Mouse (Mus musculus): Measurements from ENCODE around the gene Fbxl16.

Gene Fbxl16

DNA sequence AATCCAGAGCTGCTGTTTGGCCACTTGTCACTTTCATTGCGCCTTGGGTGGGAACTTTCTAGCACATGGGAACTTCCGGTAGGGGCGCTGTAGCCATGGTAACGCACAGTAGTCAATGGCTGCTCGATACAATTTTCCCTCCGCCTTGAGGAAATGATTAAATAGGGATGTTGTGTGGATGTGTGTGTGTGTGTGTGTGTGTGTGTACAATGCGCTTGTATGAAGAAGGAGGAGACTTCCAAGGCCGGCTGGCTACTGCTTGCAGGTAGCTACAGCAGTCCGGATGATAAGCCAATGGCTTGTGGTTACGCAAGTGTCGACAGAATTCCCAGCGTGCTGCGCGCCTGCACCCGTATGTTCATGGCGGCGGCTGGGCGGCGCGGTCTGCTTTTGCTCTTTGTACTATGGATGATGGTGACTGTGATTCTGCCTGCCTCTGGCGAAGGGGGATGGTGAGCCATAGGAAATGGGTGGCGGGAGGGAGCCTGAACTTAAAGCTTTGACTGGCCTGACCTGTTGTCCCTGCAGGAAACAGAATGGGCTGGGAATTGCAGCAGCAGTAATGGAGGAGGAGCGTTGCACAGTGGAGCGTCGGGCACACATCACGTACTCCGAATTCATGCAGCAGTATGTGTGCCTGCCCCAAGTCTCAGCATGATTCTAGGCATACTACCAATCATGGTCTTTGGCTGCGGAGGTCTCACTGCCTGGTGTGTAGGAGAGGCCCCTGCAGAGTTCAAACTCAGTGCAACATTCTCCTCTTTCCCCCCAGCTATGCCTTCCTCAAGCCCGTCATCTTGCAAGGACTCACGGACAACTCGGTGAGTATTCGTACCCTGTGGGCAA lies 20.1 kb downstream of the Fbxl16 start, which contains the start of gene Jmjd8:
TSS of gene Jmjd8 (plus strand) at position 156 of the 846 bp plus-strand sequence.
- DNase-seq (ENCODE audit: low spot score), result peak; percentile 56

DNA sequence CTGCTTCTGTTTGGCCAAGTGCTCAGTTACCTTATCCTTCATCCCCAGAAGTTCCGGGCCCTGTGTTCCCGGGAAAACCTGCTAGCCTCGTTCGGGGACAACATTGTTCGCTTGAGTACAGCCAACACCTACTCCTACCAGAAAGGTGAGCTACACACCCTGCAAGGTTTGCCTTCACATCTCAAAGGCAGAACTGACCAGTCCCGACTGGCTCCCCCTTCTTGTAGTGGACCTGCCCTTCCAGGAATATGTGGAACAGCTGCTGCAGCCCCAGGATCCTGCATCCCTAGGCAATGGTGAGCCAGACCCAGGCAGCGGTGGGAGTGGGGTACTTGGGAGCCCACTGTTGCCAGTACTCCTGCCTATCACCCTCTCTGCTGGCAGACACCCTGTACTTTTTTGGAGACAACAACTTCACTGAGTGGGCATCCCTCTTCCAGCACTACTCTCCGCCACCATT lies 20.7 kb downstream of the Fbxl16 start:
- no peak for DNase-seq (ENCODE audit: low spot score)

DNA sequence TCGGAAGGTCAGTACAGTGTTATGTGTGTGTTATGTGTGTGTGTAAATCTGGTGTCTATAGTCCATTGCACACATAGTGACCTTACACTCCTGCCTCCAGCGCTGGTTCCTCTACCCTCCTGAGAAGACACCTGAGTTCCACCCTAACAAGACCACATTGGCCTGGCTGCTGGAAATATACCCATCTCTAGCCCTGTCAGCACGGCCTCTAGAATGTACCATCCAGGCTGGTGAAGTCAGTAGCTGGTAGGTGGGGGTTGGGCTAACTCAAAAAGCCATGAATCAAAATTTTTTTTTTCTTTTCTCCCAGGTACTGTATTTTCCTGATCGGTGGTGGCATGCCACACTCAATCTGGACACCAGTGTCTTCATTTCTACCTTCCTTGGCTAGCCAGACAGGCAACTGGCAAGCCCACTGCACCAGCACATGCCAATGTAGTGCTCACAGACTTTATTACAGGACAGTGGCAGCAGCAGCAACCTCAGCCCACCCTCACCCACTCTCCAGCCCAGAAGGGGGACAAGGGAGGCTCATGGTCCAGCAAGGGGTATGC lies 21.4 kb downstream of the Fbxl16 start:
- DNase-seq (ENCODE audit: low spot score), result no peak

DNA sequence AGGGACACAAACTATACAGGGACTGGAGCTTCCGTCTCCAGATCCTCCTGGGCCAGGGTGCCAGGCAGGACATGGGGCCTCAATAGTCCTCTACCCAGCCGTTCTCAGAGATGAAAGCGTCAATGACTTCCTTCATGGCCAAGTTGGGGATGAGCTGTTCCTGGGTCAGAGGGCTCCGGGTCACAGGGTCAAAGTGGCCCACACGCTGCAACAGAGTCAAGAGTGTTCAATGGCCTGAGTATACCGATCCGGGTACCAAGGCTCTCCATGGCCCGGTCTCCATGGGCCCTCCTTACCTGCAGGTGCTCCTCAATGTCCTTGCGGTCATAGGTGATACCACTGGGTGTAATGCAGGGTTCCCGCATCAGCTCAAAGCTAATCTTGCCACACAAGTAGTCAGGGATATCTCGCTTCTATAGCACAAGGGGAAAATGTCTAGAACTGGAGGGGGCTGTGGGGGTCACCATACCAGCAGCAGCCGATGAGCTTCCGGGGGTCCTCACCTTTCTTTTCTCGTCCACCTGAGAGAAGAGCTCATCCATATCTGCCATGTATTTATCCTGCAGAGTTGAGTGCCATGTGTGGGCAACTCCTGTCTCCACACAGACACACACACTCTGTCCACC lies 22.0 kb downstream of the Fbxl16 start:
- no peak for DNase-seq (ENCODE audit: low spot score)

DNA sequence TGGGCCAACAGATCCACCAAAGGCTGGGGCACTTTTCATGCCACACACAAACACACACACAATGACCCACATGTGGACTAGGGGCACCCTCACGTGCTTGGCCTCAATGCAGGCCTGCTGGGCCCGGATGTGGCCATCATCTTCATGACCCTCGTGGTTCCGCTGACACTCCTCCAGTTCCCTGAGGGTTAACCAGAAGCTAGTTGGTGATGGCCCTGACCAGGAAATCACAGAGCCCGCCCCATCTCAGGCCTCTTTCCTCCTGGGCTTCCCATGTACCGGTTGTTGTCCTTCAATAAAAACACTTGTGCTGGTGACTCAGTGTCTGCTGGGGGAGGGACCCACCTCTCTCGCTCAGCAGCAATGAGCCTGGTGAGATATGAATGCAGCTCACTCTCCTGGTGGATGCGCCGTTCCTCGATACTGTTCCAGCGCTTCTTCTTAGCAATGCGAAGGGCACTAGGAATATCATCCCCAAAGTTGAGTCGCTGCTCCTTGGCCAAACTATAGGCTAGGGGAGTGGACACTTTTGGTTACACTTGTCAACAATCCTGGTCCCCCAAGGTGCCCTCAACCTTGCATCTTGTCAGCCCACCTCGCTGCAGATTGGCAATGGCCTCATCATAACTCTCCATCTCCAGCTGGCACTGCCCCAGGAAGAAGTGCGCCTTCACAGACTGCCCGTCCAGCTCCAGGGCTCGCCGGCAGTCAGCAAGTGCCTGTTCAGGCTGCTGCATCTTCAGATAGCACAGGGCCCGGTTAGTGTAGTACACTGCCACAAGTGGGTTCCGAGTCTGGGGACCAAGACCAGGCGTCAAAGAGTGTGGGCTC lies 22.8 kb downstream of the Fbxl16 start:
- no peak for DNase-seq (ENCODE audit: low spot score)

DNA sequence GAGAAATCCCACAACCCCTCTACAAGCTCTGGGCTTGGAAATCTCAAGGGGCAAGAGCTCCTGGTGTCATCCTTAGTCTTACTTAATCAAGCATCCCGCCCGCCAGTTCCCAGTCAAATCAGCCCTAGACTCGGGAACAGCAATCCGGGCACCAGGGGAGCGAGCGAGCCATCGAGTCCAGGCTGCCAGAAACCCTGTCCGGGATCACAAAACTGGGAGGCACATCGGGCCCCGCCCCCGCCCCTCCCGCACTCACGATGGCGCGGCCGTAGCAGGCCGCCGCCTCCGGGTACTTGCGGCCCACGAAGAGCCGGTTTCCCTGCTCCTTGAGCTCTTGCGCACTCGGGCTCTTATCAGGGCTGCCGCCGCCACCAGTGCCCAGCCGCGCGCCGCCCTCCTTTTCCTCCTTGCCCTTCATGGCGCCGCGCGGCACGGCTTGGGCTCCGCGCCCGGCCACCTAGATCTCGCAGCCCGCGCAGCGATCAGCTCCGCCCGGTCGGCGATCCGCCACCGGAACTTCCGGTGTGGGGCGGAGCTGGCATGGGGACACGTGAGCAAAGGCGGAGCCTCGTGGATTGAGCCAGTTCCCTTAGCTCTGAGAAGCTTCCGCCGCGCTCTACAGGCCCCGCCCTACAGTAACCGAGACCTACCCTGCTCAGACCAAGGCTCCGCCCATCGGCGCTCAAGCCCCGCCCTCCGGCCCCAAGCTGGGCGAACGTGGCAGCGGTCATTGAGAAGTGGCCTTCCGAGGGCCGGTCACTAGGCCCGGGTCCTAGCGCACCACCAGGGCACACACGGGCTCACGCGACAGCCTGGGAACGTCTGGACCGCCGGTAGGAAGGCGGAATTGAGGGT lies 23.8 kb downstream of the Fbxl16 start:
- DNase-seq (ENCODE audit: low spot score), result peak; percentile 96

DNA sequence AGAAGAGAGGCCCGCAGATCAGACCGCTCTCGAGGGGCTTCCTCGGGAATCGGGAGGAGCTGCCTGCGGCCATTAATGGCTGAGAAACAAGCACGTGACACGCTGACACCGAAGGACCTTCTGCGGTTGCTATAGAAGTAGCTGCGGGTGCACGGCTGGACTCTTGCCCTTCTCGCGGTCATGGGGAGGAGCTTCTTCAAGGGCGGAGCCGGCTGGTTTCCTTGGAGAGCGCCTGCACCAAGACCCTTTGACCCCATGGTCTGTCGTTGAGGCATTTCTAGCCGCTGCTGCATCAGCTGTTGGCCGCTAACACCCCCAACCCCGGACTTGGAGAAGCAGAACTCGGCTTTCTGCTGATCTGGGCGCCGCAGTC lies 24.4 kb downstream of the Fbxl16 start, which contains the start of gene Stub1:
TSS of gene Stub1 (minus strand) at position 114 of the 373 bp plus-strand sequence.
- no peak for DNase-seq (ENCODE audit: low spot score)

DNA sequence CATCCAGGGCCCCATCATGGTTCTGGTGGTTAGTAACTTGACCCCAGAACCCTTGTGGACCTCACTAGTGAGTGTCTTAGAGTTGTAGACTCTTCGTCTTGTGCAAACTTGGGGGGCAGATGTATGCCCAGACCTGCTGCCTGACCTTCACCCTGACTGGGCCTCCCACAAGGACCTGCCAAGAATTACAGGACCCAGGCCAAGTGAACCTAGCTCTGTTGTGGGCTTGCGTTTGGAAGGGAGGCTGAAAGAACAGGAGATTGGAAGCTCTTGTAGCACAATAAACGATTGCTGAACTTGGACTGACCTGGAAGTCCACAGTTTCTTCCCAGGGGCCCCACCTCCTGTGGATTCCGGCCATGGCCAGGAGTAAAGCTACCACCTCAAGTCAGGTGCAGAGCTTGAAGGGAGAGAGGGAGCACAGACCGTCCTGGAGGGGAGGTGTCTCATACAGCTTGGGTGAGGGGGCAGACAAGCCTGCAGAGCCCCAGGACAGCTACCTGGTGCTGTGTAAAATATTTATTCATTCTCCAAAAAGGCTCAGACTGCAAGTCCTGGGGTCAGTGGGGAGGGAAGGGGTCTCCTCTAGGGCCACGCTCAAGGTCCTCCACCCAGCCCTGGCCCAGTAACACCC lies 25.2 kb downstream of the Fbxl16 start:
- DNase-seq (ENCODE audit: low spot score), result no peak

DNA sequence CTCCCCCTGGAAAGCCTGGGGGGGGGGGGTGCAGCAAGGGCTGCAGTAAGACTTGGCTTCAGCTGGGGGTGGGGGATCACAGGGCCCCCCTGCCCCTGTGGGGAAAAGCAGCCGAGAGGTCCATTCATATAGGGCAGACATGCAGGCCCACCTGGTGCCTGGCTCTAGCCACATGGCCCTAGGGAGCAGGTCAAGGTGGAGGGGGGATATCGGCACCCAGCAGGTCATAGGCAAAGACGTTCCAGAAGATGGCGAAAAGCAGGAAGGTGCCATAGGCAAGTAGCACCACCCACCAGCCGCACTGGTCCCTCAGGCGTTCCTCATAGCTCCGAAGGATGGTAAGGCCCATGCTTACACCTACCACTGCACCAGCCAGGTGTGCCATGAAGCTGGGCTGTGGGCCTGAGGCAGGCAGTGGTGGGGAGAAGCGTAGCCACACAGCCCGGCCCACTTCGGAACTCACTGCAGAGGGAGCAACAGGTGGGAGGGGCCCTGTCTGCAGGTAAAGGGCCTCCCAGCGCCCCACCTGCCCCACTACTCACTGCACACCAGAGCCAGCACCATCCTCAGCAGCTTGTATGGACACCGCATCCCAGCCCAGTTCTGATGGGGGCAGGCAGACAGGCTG lies 25.8 kb downstream of the Fbxl16 start:
- no peak for DNase-seq (ENCODE audit: low spot score)

DNA sequence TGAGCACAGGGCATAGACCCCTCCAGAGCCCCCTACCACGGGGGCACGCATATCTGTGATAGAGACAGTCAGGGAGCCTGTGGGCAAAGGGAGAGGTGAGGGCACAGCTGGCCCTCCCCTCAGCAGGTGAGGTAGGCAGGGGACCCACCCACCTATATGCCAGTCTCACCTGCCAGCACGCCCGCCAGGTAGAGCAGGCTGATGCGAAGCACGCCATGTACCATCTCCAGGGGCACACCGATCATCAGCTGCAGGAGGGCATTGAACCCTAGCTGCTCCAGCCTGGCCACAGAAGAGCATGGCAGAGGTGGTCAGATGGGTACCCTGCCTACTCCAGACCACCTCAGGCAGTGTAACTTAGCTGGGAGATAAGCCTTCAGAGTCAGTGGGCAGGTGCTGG lies 26.4 kb downstream of the Fbxl16 start:
- DNase-seq (ENCODE audit: low spot score), result no peak

DNA sequence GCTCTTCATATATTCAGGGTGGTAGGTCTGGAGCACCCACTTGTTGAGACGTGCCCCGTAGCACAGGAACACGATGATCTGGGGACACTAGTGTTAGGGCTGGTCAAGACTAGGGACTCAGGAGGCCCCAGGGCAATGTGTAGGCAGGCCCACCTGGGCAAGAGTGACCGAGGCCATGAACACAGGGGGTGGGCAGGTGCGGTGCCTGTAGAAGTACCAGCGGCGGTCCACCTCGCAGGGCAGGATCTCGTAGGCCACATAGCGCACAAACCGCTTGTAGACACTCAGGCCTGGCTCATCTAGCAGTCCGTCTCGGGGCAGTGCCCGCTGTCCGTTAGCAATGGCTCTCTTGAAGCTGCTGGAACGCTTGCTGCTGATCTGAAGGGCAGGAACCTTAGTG lies 26.9 kb downstream of the Fbxl16 start:
- no peak for DNase-seq (ENCODE audit: low spot score)

DNA sequence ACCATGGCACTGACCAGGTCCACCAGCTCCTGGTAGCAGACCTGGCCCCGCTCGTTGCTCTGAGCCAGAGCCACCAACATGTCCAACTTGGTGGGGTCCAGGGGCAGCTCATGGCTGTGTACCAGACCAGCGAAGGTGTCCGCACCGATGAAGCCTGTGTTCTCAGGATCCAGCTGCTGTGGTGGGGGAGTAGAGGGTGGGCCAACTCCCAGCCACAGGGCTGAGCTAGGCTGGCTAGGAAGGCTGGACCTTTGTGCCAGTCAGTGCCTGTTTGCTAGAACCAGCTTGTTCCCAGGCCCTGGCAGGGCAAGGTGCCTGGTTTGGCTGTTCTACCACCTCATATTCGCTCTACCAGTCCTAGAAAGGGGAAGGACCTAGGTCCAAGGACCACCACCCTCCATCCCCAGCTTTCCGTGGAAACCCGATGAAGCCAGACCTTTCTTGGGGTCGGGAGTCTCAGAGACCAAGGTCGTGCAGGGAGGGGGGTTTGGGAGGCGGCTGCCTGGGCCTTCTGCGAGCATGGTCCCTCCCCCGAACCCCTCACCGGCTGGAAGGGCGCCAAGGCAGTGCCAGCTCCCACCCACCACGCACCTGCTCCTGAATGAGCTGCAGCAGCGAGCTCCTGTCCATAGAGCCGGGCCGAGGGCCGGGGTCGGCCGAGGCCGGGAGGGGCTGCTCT lies 27.7 kb downstream of the Fbxl16 start:
- DNase-seq (ENCODE audit: low spot score), result no peak

DNA sequence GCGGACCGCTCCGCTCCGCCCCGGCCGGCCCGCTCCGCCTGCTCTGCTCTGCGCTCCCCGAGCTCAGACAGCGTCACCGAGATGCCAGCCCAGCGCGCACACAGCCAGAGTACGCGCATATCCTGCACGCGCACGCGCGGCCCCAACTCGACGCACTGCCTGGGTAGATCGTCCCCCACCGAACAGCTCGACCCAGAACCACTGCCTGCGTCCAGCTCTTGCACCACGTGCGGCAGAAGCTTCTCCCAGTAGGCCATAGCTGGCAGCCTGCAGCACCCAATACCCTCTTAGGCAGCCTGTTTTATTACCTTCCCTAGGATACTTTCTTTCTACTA lies 28.2 kb downstream of the Fbxl16 start, which contains the start of gene Rhbdl1:
TSS of gene Rhbdl1 (minus strand) at position 220 of the 335 bp plus-strand sequence.
- no peak for DNase-seq (ENCODE audit: low spot score)

DNA sequence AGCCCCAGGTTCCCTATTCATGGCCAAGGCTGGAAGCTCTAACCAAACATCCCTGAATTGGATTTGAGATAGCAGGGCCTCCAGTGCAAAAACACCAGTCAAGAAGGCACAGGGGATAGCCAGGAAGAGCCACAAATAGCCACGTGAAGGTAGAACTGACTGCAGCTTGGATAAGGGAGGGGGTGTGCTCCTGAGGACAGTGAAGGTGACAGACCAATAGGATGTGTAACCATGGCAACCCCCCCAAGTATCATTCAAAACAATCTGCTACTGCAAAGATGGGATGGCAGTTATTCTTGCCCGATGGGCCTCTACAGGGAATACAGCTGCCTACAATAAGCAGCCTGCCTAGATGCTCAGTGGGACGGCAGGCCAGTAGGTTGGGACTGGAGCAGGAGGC lies 28.6 kb downstream of the Fbxl16 start:
- no peak for DNase-seq (ENCODE audit: low spot score)

DNA sequence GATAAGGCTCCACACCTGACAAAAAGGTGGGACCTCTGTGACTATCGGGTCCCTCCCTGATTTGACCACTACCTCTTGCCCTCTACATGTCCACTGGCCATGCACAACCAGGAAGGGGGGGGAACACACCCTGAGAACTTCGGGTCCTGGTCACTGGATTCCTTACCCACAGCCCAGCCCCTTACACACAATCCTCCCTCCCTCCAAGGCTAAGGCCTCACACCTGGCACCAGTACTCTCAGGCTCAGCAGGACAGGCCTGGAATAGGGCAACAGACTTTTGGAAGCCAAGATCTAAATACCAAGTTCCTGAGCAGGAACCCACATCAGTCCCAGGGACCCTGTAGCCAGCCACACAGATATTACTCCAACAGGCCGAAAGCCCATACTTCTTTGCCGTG lies 30.0 kb downstream of the Fbxl16 start:
- no peak for DNase-seq (ENCODE audit: low spot score)

DNA sequence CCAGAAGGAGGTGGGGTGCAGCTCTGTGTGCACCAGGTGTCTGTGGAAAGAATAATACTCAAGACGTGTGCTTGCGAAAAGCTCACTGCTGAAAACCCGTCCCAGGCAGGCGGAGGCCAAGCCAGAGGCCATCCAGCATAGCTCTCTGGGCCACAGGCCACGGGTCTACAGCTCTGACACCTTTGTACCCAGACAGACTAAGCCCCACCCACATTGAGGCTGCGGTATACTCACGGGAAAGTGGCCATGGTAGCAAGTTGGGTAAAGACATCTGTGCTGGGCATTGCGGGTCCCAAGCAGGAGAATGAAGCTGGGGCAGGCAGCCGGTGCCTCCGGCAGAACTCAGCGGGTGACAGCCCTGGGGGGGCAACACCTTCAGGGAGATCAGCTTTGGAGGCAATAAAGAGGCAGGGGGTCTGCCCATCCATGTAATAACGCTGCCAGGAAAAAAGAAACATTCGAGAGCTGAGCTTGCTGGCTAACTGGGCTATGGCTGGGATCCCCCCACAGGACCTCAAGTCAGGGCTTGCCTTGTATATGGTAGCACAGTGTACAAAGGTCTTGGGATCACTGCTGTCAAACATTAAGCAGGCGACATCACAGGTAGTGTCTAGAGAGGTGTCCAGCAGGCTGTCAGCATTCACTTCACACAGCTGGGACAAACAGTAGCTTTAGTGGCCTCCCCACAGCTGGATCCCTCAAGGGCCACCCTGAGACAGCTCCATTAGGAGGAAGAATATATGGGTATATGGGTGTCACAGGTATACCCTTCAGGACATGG lies 30.8 kb downstream of the Fbxl16 start:
- no peak for DNase-seq (ENCODE audit: low spot score)

DNA sequence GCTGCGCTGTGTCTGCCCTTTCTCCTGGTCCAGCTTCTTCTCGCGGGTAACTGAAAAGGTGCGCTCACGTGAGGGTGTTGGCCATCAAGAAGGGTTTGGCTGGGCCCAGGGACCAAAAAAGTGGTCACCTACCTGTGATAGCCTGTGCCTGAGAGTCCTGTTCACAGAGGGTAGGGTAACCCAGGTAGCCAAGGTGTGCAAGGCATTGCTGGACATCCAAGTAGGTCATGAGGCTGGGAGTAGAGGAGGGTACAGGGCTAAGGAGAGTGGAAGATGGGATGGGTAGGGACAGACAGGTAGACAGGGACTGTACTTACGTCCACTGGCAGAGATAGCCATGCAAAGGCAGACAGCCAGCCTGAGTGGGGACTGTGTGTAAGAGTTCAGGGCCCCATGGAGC lies 31.6 kb downstream of the Fbxl16 start:
- DNase-seq (ENCODE audit: low spot score), result no peak

DNA sequence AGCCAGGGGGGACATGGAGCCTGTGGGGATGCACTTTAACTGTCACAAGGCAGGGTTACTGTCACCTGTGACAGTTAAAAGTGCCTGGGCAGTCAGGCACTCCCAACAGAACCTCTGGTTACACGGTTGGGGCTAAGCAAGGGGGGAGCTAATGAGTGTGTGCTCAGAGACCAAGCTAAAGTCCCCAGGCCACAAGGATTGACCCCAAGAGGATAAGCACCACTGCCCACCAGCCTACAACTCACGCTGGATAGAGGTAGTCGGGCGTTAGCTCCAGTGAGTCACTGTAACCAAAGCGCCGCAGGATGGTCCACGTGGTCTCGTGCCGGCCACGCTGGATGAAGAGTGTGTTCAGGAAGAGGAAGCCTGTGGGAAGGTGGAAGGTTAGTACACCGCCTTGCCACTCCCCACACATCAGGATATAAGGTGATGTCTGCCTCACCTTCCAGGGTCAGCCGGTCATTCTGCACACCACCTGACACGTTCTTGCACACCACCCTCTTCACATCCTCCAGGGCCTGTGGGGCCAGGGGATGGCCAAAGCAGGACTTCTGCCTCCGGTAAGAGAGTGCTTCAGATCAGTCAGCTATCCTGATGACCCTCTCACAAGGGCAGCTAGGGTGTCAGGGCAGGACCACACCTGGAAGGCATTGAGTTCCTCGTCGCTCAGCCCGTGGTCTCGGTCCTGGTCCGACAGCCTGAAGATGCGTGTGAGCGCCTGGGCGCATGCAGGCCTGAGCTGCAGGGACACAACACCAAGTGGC lies 32.4 kb downstream of the Fbxl16 start, which contains the start of gene Gm20683:
TSS of gene Gm20683 (minus strand) at position 647 of the 764 bp plus-strand sequence.
- no peak for DNase-seq (ENCODE audit: low spot score)
